Mouse (Mus musculus) liver, adult 2 months (tissue): ENCODE measurements at regions not wholly inside any gene's neighbourhood (a gene's known extent, or its start where the extent isn't known, plus 50 kb on each side); places are given as distances from the start of the nearest gene placed in this dataset.

Experiments
- DNase-seq: peaks from one replicate; pipeline ENCODE4 v3.0.0-alpha.2; 2011; ENCODE audit warnings: low read depth, low spot score; ENCODE audit errors: extremely low read depth
- H3K27ac ChIP-seq: fragments of 200-500 bp; replicated peaks from 2 replicates; pipeline ENCODE4 v1.5.1; 2012; ENCODE audit warnings: low read depth, mild to moderate bottlenecking, control low read depth, inconsistent platforms, low read length; ENCODE audit not compliant: insufficient read depth
- H3K27me3 ChIP-seq: fragments of 200-500 bp; 2 replicates; pipeline ENCODE4 v1.6.1; 2012; ENCODE audit warnings: mild to moderate bottlenecking, moderate library complexity, low read length, inconsistent platforms; ENCODE audit not compliant: control insufficient read depth, insufficient read depth
- H3K36me3 ChIP-seq: fragments of 200-500 bp; 2 replicates; pipeline ENCODE4 v1.6.1; 2012; ENCODE audit warnings: low read length, inconsistent platforms; ENCODE audit not compliant: control insufficient read depth, insufficient read depth
- H3K4me1 ChIP-seq: fragments of 200-500 bp; 2 replicates; pipeline ENCODE4 v1.6.1; 2011; ENCODE audit warnings: low read length; ENCODE audit not compliant: control insufficient read depth, insufficient read depth
- H3K4me3 ChIP-seq: fragments of 200-500 bp; 2 replicates; pipeline ENCODE4 v1.5.1; 2011; ENCODE audit warnings: low read depth, mild to moderate bottlenecking, control low read depth, low read length, moderate library complexity; ENCODE audit not compliant: insufficient read depth
- H3K79me2 ChIP-seq: fragments of 200-500 bp; 2 replicates; pipeline ENCODE4 v1.6.1; 2012; ENCODE audit warnings: inconsistent platforms, mild to moderate bottlenecking, low read length, moderate library complexity; ENCODE audit not compliant: control insufficient read depth, insufficient read depth
- H3K9ac ChIP-seq: fragments of 200-500 bp; 2 replicates; pipeline ENCODE4 v1.6.1; 2012; ENCODE audit warnings: low read depth, mild to moderate bottlenecking, control low read depth, inconsistent platforms, low read length
- CTCF ChIP-seq: fragments of 200-500 bp; IDR thresholded peaks from 2 replicates; pipeline ENCODE4 v1.5.1; 2011; ENCODE audit warnings: low read depth, low read length, control low read depth
- POLR2A ChIP-seq: fragments of 200-500 bp; IDR thresholded peaks from 2 replicates; pipeline ENCODE4 v1.6.1; 2011; ENCODE audit warnings: low read length, control low read depth; ENCODE audit not compliant: insufficient read depth; ENCODE audit errors: extremely low read depth
- WGBS: fragments of 180-500 bp; shearing (Covaris S2); methylation state at CpG from one replicate; pipeline ENCODE4 v1.1.7; 2018; 5-methylcytosine and 5-hydroxymethylcytosine counted together

GRCm38 (mm10) chr3:124673551-124673950 lies 92.7 kb upstream of the 1700003H04Rik start:
- Histone ChIP-seq H3K27ac (no peak overlapping the region), H3K36me3 (no peaks in the 10 kb centered on the region), H3K4me1 (no peaks in the 10 kb centered on the region), H3K79me2 (no peaks in the 10 kb centered on the region), H3K9ac (no peak overlapping the region), H3K27me3 (no peaks in the 10 kb centered on the region), H3K4me3 (no peak overlapping the region)
- no peak for TF ChIP-seq POLR2A
- no peak for TF ChIP-seq CTCF
- no peak for DNase-seq
- 34% methylated on average over 2 of the region's 2 CpGs for WGBS

- H3K9ac ChIP-seq, result no peak overlapping the region
- WGBS, result 89% methylated on average over 2 of the region's 2 CpGs
- TF ChIP-seq CTCF (no peak), POLR2A (no peak)
Observed at GRCm38 (mm10) chr3:124658153-124658552, 77.3 kb upstream of the 1700003H04Rik start.

GRCm38 (mm10) chr3:124633372-124633771 lies 52.5 kb upstream of the 1700003H04Rik start:
- TF ChIP-seq POLR2A, result no peak
- no peak for TF ChIP-seq CTCF
- Histone ChIP-seq H3K27me3 (no peaks in the 10 kb centered on the region), H3K36me3 (no peaks in the 10 kb centered on the region), H3K79me2 (no peaks in the 10 kb centered on the region), H3K4me1 (no peaks in the 10 kb centered on the region), H3K27ac (no peak overlapping the region), H3K4me3 (no peak overlapping the region), H3K9ac (no peak overlapping the region)
- 81% methylated on average over 2 of the region's 2 CpGs for WGBS
- DNase-seq, result no peak

More at GRCm38 (mm10) chr3:124658153-124658552, 77.3 kb upstream of the 1700003H04Rik start:
- no peak for DNase-seq
- no peak overlapping the region for H3K27ac ChIP-seq
- H3K4me3 ChIP-seq, result no peak overlapping the region
- H3K4me1 ChIP-seq, result no peaks in the 10 kb centered on the region
- no peaks in the 10 kb centered on the region for H3K79me2 ChIP-seq
- no peaks in the 10 kb centered on the region for H3K27me3 ChIP-seq
- H3K36me3 ChIP-seq, result no peaks in the 10 kb centered on the region
